Mouse (Mus musculus) kidney, embryonic 15.5 days (tissue): Measurements from ENCODE around the gene Pear1. TPM values are rescaled to one million over a fixed set of nuclear protein-coding genes. Genes with fewer than 3 reads are reported as not detected.

Experiments
- ATAC-seq: fragments of 200-750 bp; cut with Nextera tagmentation; replicated peaks from 2 replicates; pipeline ENCODE4 v1.8.0; 2017; ENCODE audit warnings: moderate TSS enrichment; ENCODE audit not compliant: low FRiP score
- H3K27ac ChIP-seq: fragments of 300-500 bp; sonication (generic); 2 replicates; pipeline ENCODE4 v1.5.1; 2015; ENCODE audit warnings: mild to moderate bottlenecking, inconsistent platforms
- H3K27me3 ChIP-seq: fragments of 300-500 bp; sonication (generic); 2 replicates; pipeline ENCODE4 v1.6.1; 2015; ENCODE audit warnings: inconsistent platforms
- H3K36me3 ChIP-seq: fragments of 300-500 bp; sonication (generic); 2 replicates; pipeline ENCODE4 v1.6.1; 2015; ENCODE audit warnings: inconsistent platforms
- H3K4me1 ChIP-seq: fragments of 300-500 bp; sonication (generic); 2 replicates; pipeline ENCODE4 v1.6.1; 2015; ENCODE audit warnings: inconsistent platforms
- H3K4me2 ChIP-seq: fragments of 300-500 bp; sonication (generic); 2 replicates; pipeline ENCODE4 v1.6.1; 2015; ENCODE audit warnings: moderate library complexity, mild to moderate bottlenecking, inconsistent platforms
- H3K4me3 ChIP-seq: fragments of 300-500 bp; sonication (generic); replicated peaks from 2 replicates; pipeline ENCODE4 v1.5.1; 2015; ENCODE audit warnings: mild to moderate bottlenecking, inconsistent platforms
- H3K9ac ChIP-seq: fragments of 300-500 bp; sonication (generic); 2 replicates; pipeline ENCODE4 v1.6.1; 2015; ENCODE audit warnings: mild to moderate bottlenecking, inconsistent platforms
- H3K9me3 ChIP-seq: fragments of 300-500 bp; sonication (generic); replicated peaks from 2 replicates; pipeline ENCODE4 v1.6.1; 2016; ENCODE audit warnings: inconsistent platforms
- WGBS: fragments of 180-500 bp; shearing (Covaris S2); methylation state at CpG from one replicate; pipeline ENCODE4 v1.1.7; 2015; ENCODE audit warnings: mixed read lengths; 5-methylcytosine and 5-hydroxymethylcytosine counted together
- polyA plus RNA-seq: library from polyadenylated mRNA; unstranded; fragments of >200 nt; fragmentation: Nextera tagmentation; extraction: Ambion mirVana; gene quantifications from 2 replicates; pipeline ENCODE4 v1.2.1, GENCODE M21; 2015

Gene Pear1
- polyA plus RNA-seq, 1 experiment from 2014 or later: 51.0 TPM

DNA sequence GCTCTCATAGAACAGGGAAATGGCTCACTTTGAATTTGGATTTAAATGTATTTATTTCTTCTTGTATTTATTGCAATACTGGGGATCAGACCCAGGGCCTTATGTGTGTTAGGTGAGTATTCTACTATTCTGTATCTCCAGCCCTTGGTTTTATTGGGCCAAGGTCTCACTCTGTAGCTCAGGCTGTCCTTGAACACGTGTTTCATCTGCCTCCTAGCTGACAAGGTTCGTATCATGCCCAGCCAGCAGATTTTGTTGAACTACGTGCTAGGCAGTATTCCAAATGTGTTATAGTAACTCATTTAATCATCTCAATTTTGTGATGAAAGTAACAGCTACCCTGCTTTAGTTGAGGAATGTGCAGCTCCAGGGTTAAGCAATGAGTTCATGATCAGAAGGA lies 82.1 kb downstream of the Pear1 start:
- Histone ChIP-seq H3K27ac (no peak overlapping the region), H3K9ac (no peak overlapping the region), H3K4me3 (no peak overlapping the region), H3K9me3 (no peaks in the 10 kb centered on the region), H3K4me1 (peaks cover 27% of the 10 kb centered on the region), H3K36me3 (peaks cover 25% of the 10 kb centered on the region), H3K27me3 (no peaks in the 10 kb centered on the region), H3K4me2 (no peak overlapping the region)
- no peak for ATAC-seq
- 72% methylated on average over 3 of the region's 3 CpGs for WGBS

DNA sequence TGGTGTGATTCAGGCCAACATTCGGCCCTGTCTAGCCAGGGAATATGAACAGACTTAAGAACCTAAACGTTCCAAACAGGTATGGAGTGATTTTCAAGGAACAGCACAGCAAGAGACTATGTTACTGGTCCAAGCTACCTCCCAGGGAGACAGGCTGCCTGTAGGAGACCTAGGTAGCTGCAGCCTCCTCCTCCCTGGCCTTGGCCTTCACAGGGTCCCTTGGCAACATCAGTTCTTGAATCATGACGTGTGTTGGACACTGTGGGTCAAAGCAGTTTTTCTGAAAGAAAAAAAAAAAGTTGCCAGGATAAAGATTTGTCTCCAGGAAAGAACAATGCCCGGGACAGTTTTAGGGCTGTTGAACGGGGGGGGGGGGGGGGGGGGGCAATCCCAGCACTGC lies 85.2 kb downstream of the Pear1 start:
- peaks cover 27% of the 10 kb centered on the region for H3K4me1 ChIP-seq
- H3K9ac ChIP-seq: no peak overlapping the region
- H3K4me2 ChIP-seq: no peak overlapping the region
- H3K4me3 ChIP-seq: no peak overlapping the region
- peaks cover 53% of the 10 kb centered on the region for H3K36me3 ChIP-seq
- ATAC-seq: no peak
- no peaks in the 10 kb centered on the region for H3K9me3 ChIP-seq
- no peaks in the 10 kb centered on the region for H3K27me3 ChIP-seq
- H3K27ac ChIP-seq: no peak overlapping the region
- WGBS: 71% methylated on average over 5 of the region's 5 CpGs

DNA sequence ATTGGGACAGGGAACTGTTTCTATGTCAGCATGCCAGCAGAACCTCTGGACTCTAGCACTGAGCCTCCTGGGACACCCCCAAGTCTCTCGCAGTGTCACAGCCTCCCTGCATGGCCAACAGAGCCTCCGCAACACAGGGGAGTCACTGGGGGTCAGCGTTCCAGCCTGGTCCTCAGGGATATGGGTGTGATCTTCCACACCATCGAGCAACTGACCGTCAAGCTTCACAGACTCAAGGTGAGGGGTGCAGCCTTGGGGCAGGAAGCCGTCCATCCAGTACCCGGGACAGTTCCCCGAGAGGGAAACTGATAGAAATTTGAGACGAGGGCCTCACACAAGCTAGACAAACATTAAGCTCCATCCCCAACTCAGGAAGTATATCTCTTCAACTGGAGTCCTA lies 88.8 kb downstream of the Pear1 start:
- 26% methylated on average over 9 of the region's 9 CpGs for WGBS
- H3K4me2 ChIP-seq: no peak overlapping the region
- no peak overlapping the region for H3K9ac ChIP-seq
- no peaks in the 10 kb centered on the region for H3K9me3 ChIP-seq
- no peak overlapping the region for H3K27ac ChIP-seq
- peaks cover 85% of the 10 kb centered on the region for H3K36me3 ChIP-seq
- H3K27me3 ChIP-seq: no peaks in the 10 kb centered on the region
- H3K4me1 ChIP-seq: peaks cover 20% of the 10 kb centered on the region
- peak; percentile 72 for ATAC-seq
- no peak overlapping the region for H3K4me3 ChIP-seq

DNA sequence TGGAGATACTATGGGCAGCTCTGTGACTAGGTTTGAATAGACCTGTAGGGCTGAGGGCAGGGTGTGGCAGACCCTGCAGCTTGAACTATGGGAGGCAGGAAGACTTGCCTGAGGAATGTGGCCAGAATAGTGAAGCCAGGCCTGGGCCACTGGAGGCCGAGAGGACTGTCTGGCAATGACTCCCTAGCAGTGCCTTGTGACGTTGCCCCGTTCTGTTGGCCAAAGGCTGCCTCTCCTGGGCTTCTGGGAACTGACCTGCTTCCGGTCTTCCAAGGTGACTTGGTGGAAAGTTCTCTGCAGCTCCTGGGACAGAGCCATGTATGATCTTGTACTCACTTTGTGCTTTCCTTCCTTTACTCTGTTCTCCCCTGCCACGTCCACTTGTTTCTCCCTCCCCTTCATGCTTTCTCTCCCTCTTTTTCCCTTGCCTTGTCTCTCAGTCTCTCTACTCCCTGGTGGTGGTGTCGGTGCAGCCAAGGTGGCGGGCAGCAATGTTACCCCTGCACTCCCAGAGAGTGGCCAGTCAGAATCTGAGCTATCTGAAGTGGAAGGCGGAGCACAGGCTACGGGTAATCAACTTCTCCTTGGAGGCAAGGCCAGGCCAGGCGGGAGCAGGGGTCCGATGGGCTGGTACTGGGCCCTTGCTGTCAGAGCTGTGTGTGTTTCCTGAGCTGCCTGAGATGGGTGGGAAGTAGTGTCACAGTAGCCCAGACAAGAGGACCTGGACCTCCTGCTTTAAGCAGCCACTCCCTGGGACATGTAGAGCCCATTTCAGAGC lies 89.9 kb downstream of the Pear1 start:
- ATAC-seq: no peak
- H3K27ac ChIP-seq: no peak overlapping the region
- H3K4me1 ChIP-seq: peaks cover 20% of the 10 kb centered on the region
- H3K9me3 ChIP-seq: no peaks in the 10 kb centered on the region
- no peak overlapping the region for H3K9ac ChIP-seq
- no peak overlapping the region for H3K4me3 ChIP-seq
- no peaks in the 10 kb centered on the region for H3K27me3 ChIP-seq
- H3K36me3 ChIP-seq: peaks cover 92% of the 10 kb centered on the region
- H3K4me2 ChIP-seq: no peak overlapping the region
- WGBS: 61% methylated on average over 11 of the region's 11 CpGs

DNA sequence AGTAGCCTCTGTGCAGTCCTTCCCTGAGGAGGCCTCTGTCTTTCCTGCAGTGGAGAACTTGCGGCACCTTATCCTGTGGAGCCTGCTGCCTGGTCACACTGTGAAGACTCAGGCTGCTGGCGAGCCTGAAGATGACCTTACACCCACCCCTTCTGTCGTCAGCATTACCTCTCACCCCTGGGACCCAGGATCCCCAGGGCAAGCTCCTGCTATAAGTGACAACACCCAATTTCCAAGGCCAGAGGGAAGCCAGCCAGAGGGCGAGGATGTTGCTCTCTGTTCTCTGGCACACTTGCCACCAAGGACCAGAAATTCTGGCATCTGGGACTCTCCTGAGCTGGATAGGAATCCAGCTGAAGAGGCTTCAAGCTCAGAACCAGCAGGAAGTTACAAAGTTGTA lies 91.0 kb downstream of the Pear1 start:
- Histone ChIP-seq H3K4me2 (no peak overlapping the region), H3K27ac (no peak overlapping the region), H3K4me1 (peaks cover 20% of the 10 kb centered on the region), H3K9ac (no peak overlapping the region), H3K9me3 (no peaks in the 10 kb centered on the region), H3K36me3 (peaks cover 94% of the 10 kb centered on the region), H3K27me3 (no peaks in the 10 kb centered on the region), H3K4me3 (no peak overlapping the region)
- 86% methylated on average over 4 of the region's 4 CpGs for WGBS
- no peak for ATAC-seq

DNA sequence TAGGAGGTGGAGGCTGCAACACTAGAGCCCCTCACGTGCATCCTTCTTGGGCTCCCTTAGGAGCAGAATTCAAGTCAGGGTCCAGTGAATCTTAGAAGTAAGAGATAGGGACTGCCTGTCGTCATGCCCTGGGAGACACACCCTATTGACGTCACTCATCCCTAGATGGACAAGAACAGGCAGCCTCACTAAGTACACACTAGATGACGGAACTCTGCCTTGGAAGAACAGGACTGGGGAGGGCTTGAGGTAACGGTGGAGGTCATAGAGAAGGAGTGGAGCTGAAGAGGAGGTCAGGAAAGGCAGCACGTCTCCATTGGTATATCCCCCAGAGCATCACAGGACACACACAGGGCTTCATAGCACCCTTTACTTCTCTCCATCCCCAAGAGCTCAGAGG lies 95.4 kb downstream of the Pear1 start:
- no peak for ATAC-seq
- no peaks in the 10 kb centered on the region for H3K9me3 ChIP-seq
- peaks cover 96% of the 10 kb centered on the region for H3K36me3 ChIP-seq
- H3K4me2 ChIP-seq: no peak overlapping the region
- H3K9ac ChIP-seq: no peak overlapping the region
- WGBS: 85% methylated on average over 6 of the region's 6 CpGs
- H3K27me3 ChIP-seq: no peaks in the 10 kb centered on the region
- H3K4me1 ChIP-seq: no peaks in the 10 kb centered on the region
- H3K27ac ChIP-seq: no peak overlapping the region
- H3K4me3 ChIP-seq: no peak overlapping the region

DNA sequence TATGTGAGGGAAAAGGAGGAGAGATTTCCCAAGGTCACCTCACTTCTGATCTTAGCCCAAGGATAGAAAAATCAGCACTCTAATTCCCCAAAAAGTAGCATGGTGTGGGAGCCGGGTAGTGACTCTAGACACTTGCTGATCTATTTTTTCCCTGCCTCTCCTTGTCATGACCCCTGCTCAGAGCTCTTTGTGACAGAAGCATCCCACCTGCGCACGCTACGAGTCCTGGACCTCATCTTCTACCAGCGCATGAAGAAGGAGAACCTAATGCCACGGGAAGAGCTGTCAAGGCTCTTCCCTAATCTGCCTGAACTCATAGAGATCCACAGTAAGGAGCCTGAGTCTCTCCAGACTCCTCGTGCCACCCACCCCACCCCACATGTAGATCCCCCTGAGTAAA lies 97.9 kb downstream of the Pear1 start:
- Histone ChIP-seq H3K4me2 (no peak overlapping the region), H3K9ac (no peak overlapping the region), H3K27ac (no peak overlapping the region), H3K4me1 (no peaks in the 10 kb centered on the region), H3K9me3 (no peaks in the 10 kb centered on the region), H3K36me3 (peaks cover 93% of the 10 kb centered on the region), H3K27me3 (no peaks in the 10 kb centered on the region), H3K4me3 (no peak overlapping the region)
- ATAC-seq: no peak
- 96% methylated on average over 7 of the region's 7 CpGs for WGBS

DNA sequence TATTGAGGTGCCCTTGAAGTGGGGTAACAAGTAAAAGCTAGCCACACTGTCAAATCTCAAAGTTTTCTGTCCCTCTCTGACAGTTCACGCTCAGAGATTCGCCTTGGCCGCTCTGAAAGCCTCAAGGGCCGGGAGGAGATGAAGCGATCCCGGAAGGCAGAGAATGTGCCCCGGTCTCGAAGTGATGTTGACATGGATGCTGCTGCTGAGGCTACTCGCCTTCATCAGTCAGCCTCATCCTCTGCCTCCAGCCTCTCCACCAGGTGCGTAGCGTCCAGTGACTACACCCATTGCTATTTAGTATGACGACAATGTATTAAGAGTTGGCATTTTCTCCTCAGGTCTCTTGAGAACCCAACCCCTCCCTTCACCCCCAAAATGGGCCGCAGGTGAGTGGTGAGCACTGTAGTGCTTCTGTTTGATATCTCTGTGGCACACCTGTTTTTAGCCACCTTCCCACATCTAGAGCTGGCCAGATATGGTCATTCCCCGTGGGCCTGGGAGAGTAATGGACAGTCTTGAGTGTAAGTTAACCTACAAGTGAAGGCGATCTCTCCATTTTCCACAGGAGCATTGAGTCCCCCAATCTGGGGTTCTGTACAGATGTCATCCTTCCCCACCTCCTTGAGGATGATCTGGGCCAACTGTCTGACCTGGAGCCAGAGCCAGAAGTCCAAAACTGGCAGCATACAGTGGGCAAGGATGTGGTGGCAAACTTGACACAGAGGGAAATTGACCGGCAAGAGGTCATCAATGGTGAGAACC lies 98.5 kb downstream of the Pear1 start:
- Histone ChIP-seq H3K27me3 (no peaks in the 10 kb centered on the region), H3K27ac (no peak overlapping the region), H3K4me1 (no peaks in the 10 kb centered on the region), H3K9ac (no peak overlapping the region), H3K9me3 (no peaks in the 10 kb centered on the region), H3K4me2 (no peak overlapping the region), H3K4me3 (no peak overlapping the region), H3K36me3 (peaks cover 94% of the 10 kb centered on the region)
- ATAC-seq: no peak
- WGBS: 96% methylated on average over 16 of the region's 16 CpGs

DNA sequence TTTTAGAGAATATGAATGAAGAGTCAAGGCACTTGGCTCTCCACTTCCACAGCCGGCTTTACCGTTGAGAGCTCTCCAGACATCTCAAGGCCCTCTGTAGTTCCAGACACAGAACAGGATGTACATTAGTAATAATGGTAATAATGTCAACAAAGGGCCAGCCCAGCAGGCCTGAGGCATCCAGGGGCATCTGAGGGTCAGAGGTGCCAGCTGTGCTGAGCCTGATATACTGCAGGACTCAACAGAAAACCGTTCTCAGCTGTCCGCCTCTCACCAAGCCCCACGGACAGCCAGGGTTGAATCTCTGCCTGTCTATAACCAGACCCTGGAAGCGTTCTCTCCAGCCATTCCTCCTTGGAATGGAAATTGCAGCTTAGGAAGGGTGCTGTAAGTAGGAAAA lies 99.5 kb downstream of the Pear1 start:
- Histone ChIP-seq H3K27ac (no peak overlapping the region), H3K9me3 (no peaks in the 10 kb centered on the region), H3K27me3 (no peaks in the 10 kb centered on the region), H3K36me3 (peaks cover 93% of the 10 kb centered on the region), H3K4me2 (no peak overlapping the region), H3K4me1 (no peaks in the 10 kb centered on the region), H3K4me3 (no peak overlapping the region), H3K9ac (no peak overlapping the region)
- ATAC-seq: no peak
- WGBS: 75% methylated on average over 6 of the region's 6 CpGs

DNA sequence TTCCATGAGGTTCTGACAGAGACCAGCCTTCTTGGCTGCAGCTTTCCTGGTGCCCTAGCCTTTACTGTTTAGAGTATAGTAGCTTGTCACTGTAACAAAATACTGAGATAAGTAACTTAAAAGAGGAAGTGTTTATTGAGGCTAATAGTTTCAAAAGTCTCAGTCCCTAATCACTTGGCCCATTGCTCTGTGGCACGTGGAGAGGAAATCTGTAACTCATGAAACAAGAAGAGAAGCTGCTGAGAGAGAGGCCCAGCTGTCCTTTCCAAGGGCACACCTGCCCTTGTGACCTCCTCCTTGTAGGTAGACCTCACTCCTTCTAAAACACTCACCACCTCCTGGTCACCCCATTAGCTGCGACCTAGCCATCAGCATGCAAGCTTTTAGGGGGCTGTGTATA lies 105.6 kb downstream of the Pear1 start:
- 88% methylated on average over 2 of the region's 2 CpGs for WGBS
- H3K9me3 ChIP-seq: no peaks in the 10 kb centered on the region

More for the DNA sequence above, 105.6 kb downstream of the Pear1 start:
- H3K27ac ChIP-seq: no peak overlapping the region
- no peaks in the 10 kb centered on the region for H3K27me3 ChIP-seq
- H3K36me3 ChIP-seq: peaks cover 96% of the 10 kb centered on the region
- no peak overlapping the region for H3K4me2 ChIP-seq
- no peaks in the 10 kb centered on the region for H3K4me1 ChIP-seq
- H3K9ac ChIP-seq: no peak overlapping the region
- no peak overlapping the region for H3K4me3 ChIP-seq
- no peak for ATAC-seq
